Mouse (Mus musculus) bone marrow macrophage, adult 2 months (primary cell): ENCODE measurements at regions not wholly inside any gene's neighbourhood (a gene's known extent, or its start where the extent isn't known, plus 50 kb on each side); places are given as distances from the start of the nearest gene placed in this dataset.

Source experiments
- CTCF ChIP-seq: IDR thresholded peaks from 2 replicates; pipeline ENCODE4 v1.5.1; 2012; ENCODE audit warnings: low read depth, mild to moderate bottlenecking, low read length, moderate library complexity
- POLR2A ChIP-seq: IDR thresholded peaks from 2 replicates; pipeline ENCODE4 v1.6.1; 2012; ENCODE audit warnings: mild to moderate bottlenecking, low read depth, low read length, borderline replicate concordance

GRCm38 (mm10) chr2:17840941-17841498, 109.8 kb upstream of the Nebl start:
- no peak for TF ChIP-seq CTCF
- no peak for TF ChIP-seq POLR2A
